Mouse (Mus musculus): ENCODE measurements at regions not wholly inside any gene's neighbourhood (a gene's known extent, or its start where the extent isn't known, plus 50 kb on each side); places are given as distances from the start of the nearest gene placed in this dataset.

- WGBS = 97% methylated on average over 1 of the region's 1 CpGs
- DNase-seq (ENCODE audit: low read depth in 1 of 2, low spot score in 2 of 2) = no peak
- TF ChIP-seq POLR2A (IDR thresholded peaks at IDR 0.05; ENCODE audit: low read depth, low read length) (no peak), CTCF (IDR thresholded peaks at IDR 0.05; ENCODE audit: extremely low read depth, insufficient read depth, insufficient read length, insufficient replicate concordance) (no peak)
These were observed 242.1 kb downstream of the Gm19410 start for GRCm38 (mm10) chr8:36007724-36008123.

GRCm38 (mm10) chr8:36009565-36009964 lies 244.0 kb downstream of the Gm19410 start:
- no peak for DNase-seq (ENCODE audit: low read depth in 1 of 2, low spot score in 2 of 2)
- H3K27ac ChIP-seq (ENCODE audit: insufficient read depth, low read length) = no peak overlapping the region
- no peaks in the 10 kb centered on the region for H3K36me3 ChIP-seq (ENCODE audit: control insufficient read depth, insufficient read depth, low read length)
- TF ChIP-seq POLR2A (IDR thresholded peaks at IDR 0.05; ENCODE audit: low read depth, low read length) (no peak), CTCF (IDR thresholded peaks at IDR 0.05; ENCODE audit: extremely low read depth, insufficient read depth, insufficient read length, insufficient replicate concordance) (no peak)
- 92% methylated on average over 9 of the region's 9 CpGs for WGBS
- no peaks in the 10 kb centered on the region for H3K4me1 ChIP-seq (ENCODE audit: control insufficient read depth, insufficient read depth, insufficient read length)
- no peak overlapping the region for H3K4me3 ChIP-seq (ENCODE audit: extremely low read depth, insufficient read depth, insufficient read length)
- H3K27me3 ChIP-seq (ENCODE audit: control insufficient read depth, insufficient read depth, low read length) = no peaks in the 10 kb centered on the region

More at GRCm38 (mm10) chr8:36007724-36008123, 242.1 kb downstream of the Gm19410 start:
- Histone ChIP-seq H3K4me1 (ENCODE audit: control insufficient read depth, insufficient read depth, insufficient read length) (no peaks in the 10 kb centered on the region), H3K27ac (ENCODE audit: insufficient read depth, low read length) (no peak overlapping the region), H3K27me3 (ENCODE audit: control insufficient read depth, insufficient read depth, low read length) (no peaks in the 10 kb centered on the region), H3K4me3 (ENCODE audit: extremely low read depth, insufficient read depth, insufficient read length) (no peak overlapping the region), H3K36me3 (ENCODE audit: control insufficient read depth, insufficient read depth, low read length) (no peaks in the 10 kb centered on the region)

GRCm38 (mm10) chr8:36010446-36011217 lies 245.0 kb downstream of the Gm19410 start:
- Histone ChIP-seq H3K4me1 (ENCODE audit: control insufficient read depth, insufficient read depth, insufficient read length) (no peaks in the 10 kb centered on the region), H3K4me3 (ENCODE audit: extremely low read depth, insufficient read depth, insufficient read length) (no peak overlapping the region), H3K36me3 (ENCODE audit: control insufficient read depth, insufficient read depth, low read length) (no peaks in the 10 kb centered on the region), H3K27me3 (ENCODE audit: control insufficient read depth, insufficient read depth, low read length) (no peaks in the 10 kb centered on the region), H3K27ac (ENCODE audit: insufficient read depth, low read length) (peak overlapping the region; percentile 6; the same call in 1 of the 2 replicates)
- TF ChIP-seq CTCF (IDR thresholded peaks at IDR 0.05; ENCODE audit: extremely low read depth, insufficient read depth, insufficient read length, insufficient replicate concordance) = no peak
- no peak for TF ChIP-seq POLR2A (IDR thresholded peaks at IDR 0.05; ENCODE audit: low read depth, low read length)
- DNase-seq (ENCODE audit: low read depth in 1 of 2, low spot score in 2 of 2) = no peak
- WGBS = 73% methylated on average over 11 of the region's 11 CpGs

- Histone ChIP-seq H3K4me3 (ENCODE audit: extremely low read depth, insufficient read depth, insufficient read length) (no peak overlapping the region), H3K36me3 (ENCODE audit: control insufficient read depth, insufficient read depth, low read length) (no peaks in the 10 kb centered on the region), H3K4me1 (ENCODE audit: control insufficient read depth, insufficient read depth, insufficient read length) (peaks cover 2% of the 10 kb centered on the region; the same call in 1 of the 2 replicates), H3K27me3 (ENCODE audit: control insufficient read depth, insufficient read depth, low read length) (no peaks in the 10 kb centered on the region), H3K27ac (ENCODE audit: insufficient read depth, low read length) (no peak overlapping the region)
- WGBS = 91% methylated on average over 8 of the region's 8 CpGs
- no peak for DNase-seq (ENCODE audit: low read depth in 1 of 2, low spot score in 2 of 2)
- no peak for TF ChIP-seq POLR2A (IDR thresholded peaks at IDR 0.05; ENCODE audit: low read depth, low read length)
- no peak for TF ChIP-seq CTCF (IDR thresholded peaks at IDR 0.05; ENCODE audit: extremely low read depth, insufficient read depth, insufficient read length, insufficient replicate concordance)
These were observed 249.3 kb downstream of the Gm19410 start for GRCm38 (mm10) chr8:36014862-36015261.

GRCm38 (mm10) chr8:36016321-36017114 lies 250.9 kb downstream of the Gm19410 start:
- Histone ChIP-seq H3K4me3 (ENCODE audit: extremely low read depth, insufficient read depth, insufficient read length) (no peak overlapping the region), H3K4me1 (ENCODE audit: control insufficient read depth, insufficient read depth, insufficient read length) (peaks cover 2% of the 10 kb centered on the region; the same call in 1 of the 2 replicates), H3K36me3 (ENCODE audit: control insufficient read depth, insufficient read depth, low read length) (no peaks in the 10 kb centered on the region), H3K27ac (ENCODE audit: insufficient read depth, low read length) (no peak overlapping the region), H3K27me3 (ENCODE audit: control insufficient read depth, insufficient read depth, low read length) (no peaks in the 10 kb centered on the region)
- TF ChIP-seq CTCF (IDR thresholded peaks at IDR 0.05; ENCODE audit: extremely low read depth, insufficient read depth, insufficient read length, insufficient replicate concordance) (no peak), POLR2A (IDR thresholded peaks at IDR 0.05; ENCODE audit: low read depth, low read length) (no peak)
- WGBS = 81% methylated on average over 20 of the region's 20 CpGs
- peak; percentile 9 to 22 for DNase-seq (ENCODE audit: low read depth in 1 of 2, low spot score in 2 of 2)

- Histone ChIP-seq H3K27ac (ENCODE audit: insufficient read depth, low read length) (no peak overlapping the region), H3K36me3 (ENCODE audit: control insufficient read depth, insufficient read depth, low read length) (no peaks in the 10 kb centered on the region), H3K27me3 (ENCODE audit: control insufficient read depth, insufficient read depth, low read length) (no peaks in the 10 kb centered on the region), H3K4me3 (ENCODE audit: extremely low read depth, insufficient read depth, insufficient read length) (no peak overlapping the region), H3K4me1 (ENCODE audit: control insufficient read depth, insufficient read depth, insufficient read length) (peaks cover 2% of the 10 kb centered on the region; the same call in 1 of the 2 replicates)
- no peak for DNase-seq (ENCODE audit: low read depth in 1 of 2, low spot score in 2 of 2)
- WGBS = 35% methylated on average over 15 of the region's 15 CpGs
- no peak for TF ChIP-seq CTCF (IDR thresholded peaks at IDR 0.05; ENCODE audit: extremely low read depth, insufficient read depth, insufficient read length, insufficient replicate concordance)
These were observed 253.6 kb downstream of the Gm19410 start for GRCm38 (mm10) chr8:36018993-36019753.

All from spleen, adult 2 months (tissue).